Mouse (Mus musculus): ENCODE data around the gene Wnt8b. TPM values are rescaled to one million over a fixed set of nuclear protein-coding genes. Genes with fewer than 3 reads are reported as not detected.
"Not testable (repeated sequence)": the region's sequence is repeated elsewhere in the genome, so short reads cannot be mapped to it uniquely, and the experiment has no call there.

Gene Wnt8b
- 0.01 TPM in 1 of 2 replicates, not detected in the other for polyA plus RNA-seq (2012; rRNA removed)

DNA sequence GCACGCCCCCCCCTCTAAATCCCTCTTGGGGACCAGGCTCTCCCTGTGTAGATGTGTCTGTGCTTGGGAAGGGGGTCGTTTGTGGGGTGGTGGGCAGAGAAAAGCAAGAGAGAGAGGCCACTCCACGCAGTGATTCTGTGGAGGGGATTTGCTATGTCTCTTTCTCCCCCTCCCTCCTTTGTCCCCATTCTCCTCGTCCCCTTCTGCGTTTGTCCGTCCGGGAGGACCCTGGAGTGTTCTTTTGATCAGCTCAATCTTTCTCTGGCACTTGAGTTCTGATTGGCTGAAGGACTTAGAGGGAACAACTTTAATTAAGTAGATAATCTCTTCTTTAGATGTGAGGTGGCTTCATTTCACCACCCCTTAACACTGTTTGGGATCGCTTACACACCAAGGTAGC lies at the start of gene Wnt8b:
Gene Wnt8b, plus strand, starts transcription at position 345 of the 400 bp plus-strand sequence.
- no peak for DNase-seq (ENCODE audit: low spot score)

DNA sequence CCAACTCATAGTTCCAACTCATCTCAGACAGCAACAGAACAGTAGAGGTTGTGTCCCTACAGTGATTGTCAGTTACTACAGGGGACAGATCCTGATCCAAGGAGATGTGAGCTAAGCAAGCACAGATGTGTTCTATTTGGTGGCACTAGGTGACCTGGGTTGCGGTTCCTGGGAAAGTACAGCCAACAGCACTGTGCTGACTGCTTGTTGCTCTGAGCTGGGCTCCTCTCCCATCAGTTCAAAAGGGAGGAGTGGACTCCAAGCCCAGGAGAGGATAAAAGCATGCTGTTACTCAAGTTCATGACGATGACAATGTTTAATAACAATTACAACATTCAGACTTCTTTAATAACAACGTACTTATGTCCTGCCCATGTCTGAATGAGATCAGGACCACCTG lies 47.5 kb upstream of the Wnt8b start:
- no peak for DNase-seq (ENCODE audit: low spot score)

DNA sequence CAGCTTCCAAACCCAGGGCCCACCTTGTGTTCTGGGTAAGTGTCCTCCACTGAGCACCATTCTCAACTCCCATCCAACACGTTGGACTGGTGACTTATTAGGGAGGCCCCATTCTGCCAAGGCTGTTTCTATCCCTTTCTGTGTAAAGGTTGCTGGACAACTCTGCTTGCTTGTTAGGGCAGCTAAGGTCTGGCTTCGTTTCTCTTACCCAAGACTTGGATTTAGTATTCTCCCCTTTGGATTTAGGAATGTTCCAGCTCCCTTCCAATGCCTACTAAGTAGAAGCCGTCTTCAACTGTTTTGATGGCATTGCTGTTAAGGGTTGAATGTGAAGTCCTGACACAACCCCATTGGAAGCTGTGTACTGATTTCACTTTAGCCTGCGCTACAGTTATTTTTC lies 45.3 kb upstream of the Wnt8b start:
- DNase-seq (ENCODE audit: low spot score): no peak

DNA sequence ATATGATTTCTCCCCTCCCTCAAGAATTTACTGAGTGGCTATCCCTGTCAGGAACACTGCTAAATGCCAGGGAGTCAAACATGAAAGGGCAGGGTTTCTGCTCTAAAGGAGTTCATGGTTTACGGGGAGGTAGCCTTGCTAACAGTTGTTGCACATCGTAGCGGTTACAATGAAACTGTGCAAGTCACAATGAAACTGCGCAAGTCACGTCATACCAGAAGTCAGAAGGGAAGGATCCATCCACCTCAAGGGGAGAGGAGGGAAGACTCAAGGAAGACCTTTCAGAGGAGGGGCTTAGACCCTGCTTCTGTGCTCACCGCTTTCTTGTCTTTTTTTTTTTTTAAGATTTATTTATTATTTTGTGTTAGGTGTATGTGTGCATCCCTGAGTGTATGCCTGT lies 38.4 kb upstream of the Wnt8b start:
- no peak for DNase-seq (ENCODE audit: low spot score)

DNA sequence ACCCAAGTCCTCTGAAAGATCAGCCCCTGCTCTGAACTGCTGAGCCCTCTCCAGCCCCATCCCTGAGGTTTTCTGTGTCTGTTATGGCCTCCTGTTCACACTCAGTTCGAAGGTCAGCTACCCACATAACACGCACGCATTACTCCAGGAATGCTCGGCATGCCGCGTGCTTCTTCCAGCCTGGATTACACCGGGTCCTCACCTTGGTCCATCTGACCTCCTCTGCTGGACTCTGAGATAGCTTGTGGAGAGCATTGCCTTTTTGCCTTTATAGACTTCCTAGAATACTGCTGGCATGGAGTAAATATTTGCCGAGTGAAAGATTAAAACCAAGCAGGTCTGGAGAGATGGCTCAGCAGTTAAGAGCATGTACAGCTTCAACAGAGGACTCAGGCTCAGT lies 37.9 kb upstream of the Wnt8b start:
- DNase-seq (ENCODE audit: low spot score): no peak

DNA sequence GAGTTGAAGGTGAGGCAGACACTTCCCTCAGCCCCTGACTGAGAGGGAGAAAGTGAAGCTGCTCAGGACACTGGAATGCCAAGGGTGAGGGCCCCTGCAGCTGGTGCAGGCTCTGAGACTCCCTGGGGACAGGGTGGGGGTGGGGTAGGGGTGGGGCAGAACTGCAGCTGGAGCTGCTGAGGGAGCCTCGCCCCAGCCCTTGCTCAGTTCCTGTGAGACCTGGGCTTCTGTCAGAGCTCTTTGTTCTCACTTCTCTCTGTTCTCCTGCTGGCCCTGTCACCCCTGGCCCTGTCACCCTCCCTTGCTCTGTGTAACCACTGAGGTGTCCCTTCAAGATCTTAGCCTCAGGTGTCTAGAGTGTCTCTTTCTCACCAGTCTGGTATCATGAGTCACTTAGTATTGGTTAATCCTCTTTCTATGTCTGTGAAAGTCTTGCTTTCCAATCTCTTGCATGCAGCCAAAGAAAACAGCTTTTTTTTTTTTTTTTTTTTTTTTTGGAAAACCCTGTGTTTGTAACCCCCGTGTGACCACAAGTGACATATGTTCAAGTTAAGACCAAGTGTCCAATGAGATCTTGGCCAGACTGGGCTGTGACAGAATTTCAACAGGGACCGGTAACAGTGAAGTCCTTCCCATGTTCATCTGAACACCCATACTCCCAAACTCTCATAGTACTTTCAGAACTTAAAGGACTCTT lies 35.8 kb upstream of the Wnt8b start:
- DNase-seq (ENCODE audit: low spot score): no peak

DNA sequence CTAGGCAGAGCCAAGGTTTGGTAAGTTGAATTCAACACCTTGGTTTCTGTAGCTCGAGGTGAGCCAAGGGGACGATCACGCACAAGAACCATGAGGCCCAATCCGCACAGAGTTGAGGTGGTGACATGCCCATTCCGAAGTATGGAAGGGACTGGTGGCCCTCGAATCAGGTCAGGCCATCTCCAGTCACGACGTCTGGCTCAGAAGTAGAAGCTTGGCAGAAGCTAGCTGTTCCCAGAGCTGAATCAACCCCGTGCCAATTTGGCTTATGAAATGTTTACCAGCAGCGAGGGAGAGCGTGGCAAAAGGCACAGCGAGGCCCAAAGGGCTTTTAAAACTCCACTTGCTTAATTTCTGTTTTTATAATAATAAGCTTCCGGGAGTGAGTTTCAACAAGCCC lies 34.6 kb upstream of the Wnt8b start:
- no peak for DNase-seq (ENCODE audit: low spot score)

DNA sequence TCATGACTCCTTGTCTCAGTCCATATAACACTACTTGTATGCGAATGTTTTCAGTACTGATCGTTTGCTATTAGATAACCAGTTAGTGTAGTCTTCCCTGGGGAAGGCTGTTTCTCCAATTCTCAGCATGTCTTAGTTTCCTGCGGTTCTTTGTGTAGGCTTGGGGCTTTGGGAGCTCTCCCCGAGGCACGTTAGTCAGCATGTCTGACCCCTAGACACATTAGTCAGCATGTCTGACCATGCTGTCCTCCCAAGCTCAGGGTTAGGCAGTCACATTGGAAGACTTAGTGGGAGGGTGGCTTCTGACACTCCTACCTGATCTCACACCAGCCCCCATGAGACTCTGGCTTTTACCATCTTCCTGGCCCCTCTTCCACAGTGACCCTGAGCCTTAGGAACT lies 32.8 kb upstream of the Wnt8b start:
- no peak for DNase-seq (ENCODE audit: low spot score)

DNA sequence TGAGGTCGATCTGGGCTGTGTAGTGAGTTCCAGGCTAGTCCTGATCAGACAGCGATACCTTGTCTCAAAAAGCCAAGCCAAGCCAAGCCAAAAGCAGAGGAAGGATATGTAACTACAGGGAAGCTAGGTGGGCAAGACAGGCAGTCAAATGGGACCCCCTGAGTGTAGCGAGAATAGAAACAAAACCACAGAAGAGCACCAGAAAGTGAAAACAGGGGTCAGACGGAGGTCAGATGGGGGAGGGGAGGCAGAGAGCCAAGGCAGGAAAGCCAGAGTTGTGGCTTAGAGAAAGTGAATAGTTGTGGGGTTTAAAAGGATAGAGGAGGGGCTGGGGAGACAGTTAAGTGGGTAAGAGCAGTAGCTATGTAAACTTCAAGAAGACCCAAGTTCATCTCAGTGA lies 31.8 kb upstream of the Wnt8b start:
- no peak for DNase-seq (ENCODE audit: low spot score)

DNA sequence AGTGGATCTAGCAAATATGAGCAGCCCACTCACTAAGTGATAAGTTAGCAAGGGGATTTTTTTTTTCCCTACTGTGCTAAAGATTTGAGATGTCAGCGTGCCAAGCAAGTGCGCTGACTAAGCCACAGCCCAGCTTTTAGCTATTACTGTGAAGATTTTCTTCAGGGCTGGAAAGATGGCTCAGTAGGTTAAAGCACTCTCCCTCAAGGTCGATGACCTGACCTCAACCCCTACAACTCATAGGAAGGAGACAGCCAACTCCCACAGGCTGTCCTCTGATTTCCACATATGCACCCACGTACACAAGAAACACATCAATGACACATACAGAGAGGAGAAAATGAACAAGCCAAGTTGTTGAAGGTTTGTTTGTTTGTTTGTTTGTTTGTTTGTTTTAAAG lies 31.1 kb upstream of the Wnt8b start:
- no peak for DNase-seq (ENCODE audit: low spot score)

DNA sequence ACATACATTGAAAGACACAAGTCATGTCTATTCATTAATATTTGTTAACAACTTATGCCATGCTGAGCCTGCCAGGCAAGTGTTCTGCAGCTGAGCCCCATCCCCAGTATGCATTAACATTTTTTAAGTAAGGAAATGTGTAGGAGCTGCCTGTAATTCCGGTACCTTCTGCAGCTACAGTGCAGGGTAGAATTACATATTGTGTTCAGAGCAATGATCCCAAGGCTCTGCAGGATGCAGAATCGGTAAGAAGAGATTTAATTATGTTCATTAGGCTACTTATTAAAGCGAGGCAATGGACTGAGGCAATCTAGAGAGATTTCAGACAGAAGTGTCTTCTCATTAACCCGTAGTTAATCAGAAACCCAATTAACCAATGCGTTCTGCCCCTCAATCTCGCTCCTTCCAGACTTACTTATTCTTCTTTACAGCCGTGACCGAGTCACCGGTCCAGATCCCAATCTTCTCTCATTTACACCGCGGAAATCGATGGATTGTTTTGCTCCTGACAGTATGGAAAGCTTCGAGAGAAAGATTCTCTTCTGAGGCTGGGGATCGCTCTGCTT lies 27.2 kb upstream of the Wnt8b start:
- not testable (repeated sequence) for DNase-seq (ENCODE audit: low spot score)

DNA sequence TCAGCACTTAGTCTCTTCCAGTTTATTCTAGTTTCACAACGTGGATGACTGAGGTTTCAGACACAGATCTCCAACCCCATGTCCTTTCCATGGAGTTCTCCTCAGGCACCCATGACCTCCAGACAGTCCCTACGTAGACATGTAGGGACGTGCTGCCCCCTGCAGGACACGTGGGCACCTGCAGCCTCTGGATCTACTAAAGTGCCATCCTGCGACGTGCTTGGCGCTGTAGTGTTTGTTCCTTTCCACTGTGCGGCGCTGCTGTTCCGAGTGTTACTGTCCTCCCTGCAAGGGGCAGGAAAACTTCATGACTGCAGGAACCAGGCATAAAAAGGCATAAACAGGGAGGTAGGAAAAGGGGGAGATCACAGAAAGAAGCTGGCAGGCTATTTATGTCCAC lies 19.1 kb upstream of the Wnt8b start:
- DNase-seq (ENCODE audit: low spot score): peak; percentile 40

DNA sequence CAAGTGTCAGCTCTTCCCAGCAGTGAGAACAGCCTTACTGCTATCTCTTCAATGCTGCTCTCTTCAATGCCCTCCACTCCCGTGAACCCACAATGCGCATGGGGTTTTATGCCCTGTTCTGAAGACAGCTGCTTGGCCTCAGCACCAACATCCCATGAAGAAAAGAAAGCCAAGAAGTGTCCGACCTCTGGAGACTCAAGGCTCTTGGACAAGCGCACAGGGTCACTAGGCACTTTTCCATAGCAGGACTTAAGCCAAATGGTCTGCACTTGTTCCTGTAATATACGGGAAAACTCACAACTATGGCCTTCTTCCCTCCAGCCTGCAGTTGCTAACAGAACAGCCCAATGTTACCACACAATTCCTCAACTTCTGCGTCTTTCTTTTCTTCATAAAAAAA lies 18.0 kb upstream of the Wnt8b start:
- DNase-seq (ENCODE audit: low spot score): no peak

DNA sequence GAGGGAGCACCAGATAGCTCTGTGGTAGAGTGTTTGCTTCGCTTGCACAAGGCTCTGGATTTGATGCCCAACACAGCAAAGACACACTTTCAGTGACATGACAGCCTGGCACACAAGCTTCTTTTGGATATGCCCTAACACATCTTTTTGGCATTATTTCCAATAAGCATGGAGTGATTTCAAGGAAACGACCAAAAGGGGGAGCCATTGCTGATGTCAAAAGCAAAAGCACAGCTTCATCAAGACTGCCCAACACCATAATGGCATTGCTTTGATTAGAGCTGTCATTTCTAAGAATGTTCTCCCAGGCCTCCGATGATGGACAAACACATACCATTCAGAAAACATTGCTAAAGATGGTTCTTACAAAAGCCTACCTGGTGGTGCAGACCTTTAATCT lies 16.7 kb upstream of the Wnt8b start:
- DNase-seq (ENCODE audit: low spot score): no peak

DNA sequence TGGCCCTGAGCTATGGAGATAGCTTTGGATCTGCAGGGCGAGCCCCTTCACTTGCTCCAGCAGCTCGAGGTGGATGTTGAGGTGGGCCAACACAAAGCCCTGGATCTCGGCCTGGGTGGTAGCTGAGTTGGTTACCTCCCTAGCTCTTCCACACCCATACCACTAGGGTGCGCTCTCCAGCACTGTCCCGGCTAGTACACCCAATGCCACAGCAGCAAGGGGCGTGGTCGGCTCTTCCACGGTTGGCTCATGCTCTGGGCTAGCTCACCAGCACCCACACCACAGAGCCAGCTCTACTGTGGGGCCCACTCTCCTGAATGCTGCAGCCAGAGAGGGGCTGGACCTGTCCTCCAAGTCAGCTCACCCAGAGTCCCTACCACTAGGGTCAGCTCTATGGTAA lies 6.0 kb upstream of the Wnt8b start:
- DNase-seq (ENCODE audit: low spot score): no peak

DNA sequence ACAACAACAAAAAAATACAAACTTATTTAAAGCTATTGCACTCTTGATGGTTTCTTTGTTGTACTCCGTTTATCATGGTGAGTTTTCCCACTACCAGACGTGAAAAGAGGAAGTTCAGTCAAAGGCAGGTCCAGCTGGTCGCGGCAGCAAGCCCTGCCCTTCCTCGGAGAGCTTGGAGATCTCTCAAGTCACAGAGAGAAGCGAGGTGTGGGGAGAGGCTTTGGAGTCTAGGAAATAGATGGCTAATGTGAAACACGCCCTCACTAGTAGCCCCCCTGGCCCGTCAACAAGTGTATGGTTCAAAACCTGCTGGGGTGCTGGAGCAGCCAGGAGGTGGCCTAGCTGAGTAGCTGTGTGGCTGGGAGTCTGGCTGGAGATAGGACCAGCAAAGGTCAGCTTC lies 3.2 kb downstream of the Wnt8b start:
- no peak for DNase-seq (ENCODE audit: low spot score)

DNA sequence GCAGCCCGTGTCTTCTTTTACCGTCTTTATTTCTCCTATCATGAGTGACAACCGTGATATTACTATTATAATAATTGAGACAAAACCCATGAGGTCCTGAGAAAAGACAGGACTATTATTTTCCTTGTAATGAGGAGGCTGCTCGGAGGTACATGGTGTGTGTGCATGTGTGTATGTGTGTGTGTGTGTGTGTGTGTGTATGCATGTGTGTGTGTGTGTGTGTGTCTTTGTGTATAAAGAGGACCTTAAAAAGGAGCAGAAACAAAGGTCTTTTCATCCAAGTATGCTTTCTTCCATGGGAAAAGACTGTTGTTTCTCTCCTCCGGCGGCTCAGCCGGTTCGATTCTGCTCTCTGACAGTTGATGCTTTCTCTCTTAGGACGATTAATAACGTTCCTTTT lies 3.7 kb downstream of the Wnt8b start:
- DNase-seq (ENCODE audit: low spot score): no peak

DNA sequence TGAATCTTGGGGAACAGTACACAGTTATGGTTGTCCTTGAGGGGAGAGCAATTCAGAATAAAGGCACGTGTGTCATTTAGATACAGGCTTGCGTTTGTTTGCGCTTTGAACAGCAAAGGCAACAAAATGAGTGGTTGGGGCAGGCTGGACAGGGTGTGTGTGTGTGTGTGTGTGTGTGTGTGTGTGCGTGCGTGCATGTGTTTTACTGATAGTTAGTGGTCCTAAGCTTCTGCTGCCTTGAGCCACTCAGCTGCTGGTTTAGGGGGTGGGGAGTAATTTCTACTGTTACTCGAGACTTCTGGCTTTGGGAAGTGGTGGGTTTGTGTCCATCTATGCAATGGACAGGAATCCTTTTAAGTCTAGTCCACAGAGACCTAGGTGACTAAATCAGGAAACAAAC lies 5.7 kb downstream of the Wnt8b start:
- DNase-seq (ENCODE audit: low spot score): no peak

DNA sequence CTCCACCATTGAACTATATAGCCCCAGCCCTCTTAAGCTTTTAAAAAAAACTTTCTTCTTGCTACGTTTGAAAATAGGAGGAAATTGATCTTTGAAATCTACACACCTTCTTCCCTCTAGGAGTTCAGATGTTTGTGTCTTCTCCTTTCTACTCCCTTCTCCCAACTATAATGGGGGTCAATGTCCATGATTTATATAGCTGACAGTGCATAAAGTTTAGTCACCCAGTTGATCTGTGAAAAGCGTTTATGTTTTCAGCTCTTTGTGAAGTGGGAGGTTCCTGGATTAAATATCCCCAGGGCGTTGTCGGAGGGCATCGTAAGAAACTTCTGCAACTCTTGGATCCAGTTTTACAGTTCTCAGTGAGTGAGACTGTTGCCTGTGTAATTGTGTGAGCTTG lies 7.0 kb downstream of the Wnt8b start:
- DNase-seq (ENCODE audit: low spot score): no peak

DNA sequence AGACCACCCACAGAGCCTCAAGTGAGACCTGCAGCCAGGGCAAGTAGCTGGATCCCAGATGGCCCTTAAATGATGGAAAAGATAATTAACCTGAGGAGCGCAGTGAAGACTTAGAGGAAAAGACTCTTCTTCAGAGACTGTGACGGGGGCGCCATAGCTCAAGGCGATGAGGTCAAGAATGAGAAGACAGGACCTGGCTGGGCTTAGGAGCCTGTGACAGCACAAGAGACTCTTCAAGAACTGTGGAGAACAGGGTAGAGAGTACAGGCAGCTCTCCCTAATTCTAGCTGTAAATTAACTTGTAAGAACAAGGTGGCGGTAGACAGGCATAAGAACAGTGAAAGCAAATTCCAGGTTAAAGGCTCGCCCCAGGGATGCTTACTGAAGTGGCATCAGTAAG lies 8.7 kb downstream of the Wnt8b start:
- DNase-seq (ENCODE audit: low spot score): no peak

DNA sequence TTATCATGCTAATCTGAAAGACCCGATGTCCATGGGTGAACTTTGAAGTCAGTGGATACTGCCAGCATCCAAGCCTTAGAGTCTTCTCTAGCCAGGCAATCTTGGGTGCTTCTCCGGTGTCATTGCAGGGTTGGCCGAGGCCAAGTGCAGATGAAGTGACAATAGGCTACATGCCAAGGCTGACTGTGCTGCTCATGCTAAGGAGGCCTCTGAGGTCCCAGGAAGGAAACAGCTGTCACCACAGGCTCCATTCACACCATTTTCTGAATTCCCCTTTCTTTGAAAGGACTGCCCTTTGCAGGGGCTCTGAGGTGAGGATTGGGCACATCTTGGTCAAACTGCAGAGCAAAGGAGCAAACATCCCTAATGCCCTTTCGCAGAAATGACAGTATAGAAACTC lies 9.5 kb downstream of the Wnt8b start:
- no peak for DNase-seq (ENCODE audit: low spot score)

DNA sequence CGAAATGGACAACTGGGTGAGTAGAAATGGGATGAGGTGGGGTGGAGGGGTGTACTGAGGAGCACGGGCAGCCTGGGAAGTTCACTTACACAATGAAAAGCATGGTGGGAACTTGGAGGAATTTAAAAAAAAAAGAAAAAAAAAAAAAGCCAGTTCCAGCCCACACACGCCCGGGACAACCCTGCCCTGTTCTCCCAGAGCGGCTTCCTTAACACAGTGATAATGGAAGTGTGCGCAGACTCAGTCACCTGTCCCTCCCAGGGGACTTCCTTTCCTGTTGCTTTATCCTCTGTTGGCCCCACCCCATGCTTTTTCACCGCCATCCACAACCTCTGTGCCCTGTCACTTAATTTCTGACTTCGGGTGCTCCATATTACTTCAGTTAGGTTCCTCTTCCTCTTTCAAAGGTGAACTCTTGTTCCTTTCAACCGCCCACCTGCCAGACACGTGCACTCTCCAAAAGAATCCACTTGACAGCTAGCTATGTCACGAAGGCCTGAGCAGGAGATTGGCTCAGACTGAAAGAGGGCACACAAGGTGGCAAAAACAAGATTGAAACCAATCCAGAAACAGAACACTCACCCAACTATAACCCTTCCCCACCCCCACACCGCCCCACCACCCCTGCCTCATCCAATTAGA lies 17.4 kb downstream of the Wnt8b start:
- no peak for DNase-seq (ENCODE audit: low spot score)

DNA sequence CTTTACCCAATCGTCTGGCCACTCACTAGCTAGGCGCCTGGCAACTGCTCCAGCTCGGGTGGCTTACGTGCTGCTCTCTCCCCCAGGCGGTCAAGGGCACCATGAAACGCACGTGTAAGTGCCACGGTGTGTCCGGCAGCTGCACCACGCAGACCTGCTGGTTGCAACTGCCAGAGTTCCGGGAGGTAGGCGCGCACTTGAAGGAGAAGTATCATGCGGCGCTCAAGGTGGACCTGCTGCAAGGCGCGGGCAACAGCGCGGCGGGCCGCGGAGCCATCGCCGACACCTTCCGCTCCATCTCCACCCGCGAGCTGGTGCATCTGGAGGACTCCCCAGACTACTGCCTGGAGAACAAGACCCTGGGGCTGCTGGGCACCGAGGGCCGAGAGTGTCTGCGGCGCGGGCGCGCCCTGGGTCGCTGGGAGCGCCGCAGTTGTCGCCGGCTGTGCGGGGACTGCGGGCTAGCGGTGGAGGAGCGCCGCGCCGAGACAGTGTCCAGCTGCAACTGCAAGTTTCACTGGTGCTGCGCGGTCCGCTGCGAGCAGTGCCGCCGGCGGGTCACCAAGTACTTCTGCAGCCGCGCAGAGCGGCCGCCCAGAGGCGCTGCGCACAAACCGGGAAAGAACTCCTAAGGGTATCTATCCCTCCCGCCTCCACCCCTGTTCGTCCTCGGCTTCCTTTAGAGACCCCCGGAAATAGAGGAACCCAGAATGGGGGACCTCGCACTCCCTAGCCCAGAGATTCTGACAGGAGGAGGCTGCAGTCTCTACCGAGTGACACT lies 18.4 kb downstream of the Wnt8b start:
- DNase-seq (ENCODE audit: low spot score): no peak

Measured in urinary bladder, adult 2 months (tissue).